21 mouse cellular contexts compared by ENCODE assay signal in genomic region chr9:77943316-77943715, GRCm38 (mm10).
"Had no signal": no experiment of that assay in that cellular context is flagged by ENCODE, and none has a peak within 500 bp of the region (broad histone marks: within the 10 kb centered on the region; RNA-seq: fewer than 3 reads in every experiment).

No protein-coding gene starts in this region.

- DNase-seq: kidney, adult 2 months; kidney, postnatal 4 days; left cerebral cortex, postnatal 4 days; lung, embryonic 14.5 days; lung, postnatal 10 days; lung, postnatal 4 days; midbrain, embryonic 14.5 days; right cerebral cortex, adult 18-20 months; right cerebral cortex, postnatal 14 days; right cerebral cortex, postnatal 4 days; thymus, adult 2 months; thymus, postnatal 14 days; thymus, postnatal 4 days had no signal

- H3K9ac ChIP-seq: limb, embryonic 12.5 days; limb, embryonic 15.5 days; liver, embryonic 14.5 days; lung, embryonic 14.5 days; neural tube, embryonic 12.5 days; neural tube, embryonic 15.5 days had no signal

- H3K4me2 ChIP-seq: limb, embryonic 12.5 days; limb, embryonic 15.5 days; lung, embryonic 14.5 days; midbrain, embryonic 11.5 days; neural tube, embryonic 12.5 days; neural tube, embryonic 15.5 days had no signal

- H3K27ac ChIP-seq: kidney, postnatal 0 days; limb, embryonic 12.5 days; limb, embryonic 15.5 days; liver, embryonic 14.5 days; neural tube, embryonic 12.5 days; neural tube, embryonic 15.5 days; stomach, postnatal 0 days had no signal

- H3K27me3 ChIP-seq: limb, embryonic 12.5 days; limb, embryonic 15.5 days; neural tube, embryonic 12.5 days; neural tube, embryonic 15.5 days had no signal

- H3K9me3 ChIP-seq: limb, embryonic 15.5 days; neural tube, embryonic 12.5 days; neural tube, embryonic 15.5 days had no signal

- H3K4me3 ChIP-seq: limb, embryonic 12.5 days; limb, embryonic 15.5 days; neural tube, embryonic 12.5 days; neural tube, embryonic 15.5 days had no signal

- H3K36me3 ChIP-seq: limb, embryonic 12.5 days; limb, embryonic 15.5 days; neural tube, embryonic 12.5 days; neural tube, embryonic 15.5 days had no signal
